Mouse (Mus musculus) heart, embryonic 14.5 days (tissue): ENCODE measurements around the gene Usp3. TPM values are rescaled to one million over a fixed set of nuclear protein-coding genes. Genes with fewer than 3 reads are reported as not detected.

Source experiments
- ATAC-seq: fragments of 200-750 bp; cut with Nextera tagmentation; 2 replicates; pipeline ENCODE4 v1.8.0; 2017; ENCODE audit warnings: low read depth, moderate TSS enrichment; ENCODE audit not compliant: insufficient number of reproducible peaks, insufficient read depth, low FRiP score
- H3K27ac ChIP-seq, 2 experiments: fragments of 200-500 bp in 1 of 2; fragments of 300-500 bp in 1 of 2; sonication (generic) in 1 of 2; replicated peaks in 1 of 2; 2 replicates each; pipeline ENCODE4 v1.5.1; 2012 to 2014; ENCODE audit warnings: low read depth in 2 of 2, low read length in 2 of 2, control low read depth in 1 of 2, mild to moderate bottlenecking in 1 of 2, mixed read lengths in 1 of 2; ENCODE audit not compliant: control insufficient read depth in 1 of 2, insufficient read depth in 1 of 2
- H3K27me3 ChIP-seq: fragments of 300-500 bp; sonication (generic); 2 replicates; pipeline ENCODE4 v1.6.1; 2014; ENCODE audit warnings: mild to moderate bottlenecking, low read length, control low read depth; ENCODE audit not compliant: control insufficient read depth, insufficient read depth
- H3K36me3 ChIP-seq: fragments of 300-500 bp; sonication (generic); 2 replicates; pipeline ENCODE4 v1.6.1; 2014; ENCODE audit warnings: mild to moderate bottlenecking, control low read depth, low read length, mixed read lengths; ENCODE audit not compliant: control insufficient read depth, insufficient read depth
- H3K4me1 ChIP-seq, 2 experiments: fragments of 200-500 bp in 1 of 2; fragments of 300-500 bp in 1 of 2; sonication (generic) in 1 of 2; 2 replicates each; pipeline ENCODE4 v1.6.1; 2012 to 2014; ENCODE audit warnings: low read length in 2 of 2, control low read depth in 1 of 2, mixed read lengths in 1 of 2; ENCODE audit not compliant: control insufficient read depth in 2 of 2, insufficient read depth in 2 of 2
- H3K4me2 ChIP-seq: fragments of 300-500 bp; sonication (generic); 2 replicates; pipeline ENCODE4 v1.6.1; 2014; ENCODE audit warnings: mild to moderate bottlenecking, low read length
- H3K4me3 ChIP-seq, 2 experiments: fragments of 200-500 bp in 1 of 2; fragments of 300-500 bp in 1 of 2; sonication (generic) in 1 of 2; 2 replicates each; pipeline ENCODE4 v1.5.1; 2012 to 2014; ENCODE audit warnings: low read length in 2 of 2, mild to moderate bottlenecking in 2 of 2, control low read depth in 1 of 2, low read depth in 1 of 2, moderate library complexity in 1 of 2; ENCODE audit not compliant: control insufficient read depth in 1 of 2, insufficient read depth in 1 of 2
- H3K9ac ChIP-seq: fragments of 300-500 bp; sonication (generic); 2 replicates; pipeline ENCODE4 v1.6.1; 2014; ENCODE audit warnings: mild to moderate bottlenecking, low read length
- H3K9me3 ChIP-seq: fragments of 300-500 bp; sonication (generic); 2 replicates; pipeline ENCODE4 v1.6.1; 2016; ENCODE audit warnings: low read length, control low read depth; ENCODE audit not compliant: control insufficient read depth
- WGBS: fragments of 180-500 bp; shearing (Covaris S2); extraction: QIAGEN DNeasy Blood & Tissue Kit; methylation state at CpG from one replicate; pipeline ENCODE4 v1.1.7; 2014; 5-methylcytosine and 5-hydroxymethylcytosine counted together
- polyA plus RNA-seq: library from polyadenylated mRNA; unstranded; fragments of >200 nt; fragmentation: Nextera tagmentation; extraction: Ambion mirVana; gene quantifications from 2 replicates; pipeline ENCODE4 v1.2.1, GENCODE M21; 2014

The Usp3 gene
- polyA plus RNA-seq, 1 experiment from 2014 or later: 51.7 TPM

GRCm38 (mm10) chr9:66493992-66494391 lies 99.0 kb downstream of the Usp3 start:
- no peaks in the 10 kb centered on the region for H3K27me3 ChIP-seq
- no peaks in the 10 kb centered on the region for H3K9me3 ChIP-seq
- no peak overlapping the region for H3K27ac ChIP-seq
- H3K36me3 ChIP-seq: peaks cover 94% of the 10 kb centered on the region
- H3K4me1 ChIP-seq: no peaks in the 10 kb centered on the region
- ATAC-seq: no peak
- no peak overlapping the region for H3K9ac ChIP-seq
- H3K4me3 ChIP-seq: no peak overlapping the region
- H3K4me2 ChIP-seq: no peak overlapping the region

GRCm38 (mm10) chr9:66492361-66492760 lies 100.6 kb downstream of the Usp3 start:
- no peak for ATAC-seq
- H3K36me3 ChIP-seq: peaks cover 93% of the 10 kb centered on the region

GRCm38 (mm10) chr9:66488786-66489185 lies 104.2 kb downstream of the Usp3 start:
- H3K4me1 ChIP-seq: no peaks in the 10 kb centered on the region
- no peak overlapping the region for H3K9ac ChIP-seq
- H3K27me3 ChIP-seq: no peaks in the 10 kb centered on the region
- H3K4me2 ChIP-seq: no peak overlapping the region
- peaks cover 94% of the 10 kb centered on the region for H3K36me3 ChIP-seq
- H3K9me3 ChIP-seq: no peaks in the 10 kb centered on the region
- no peak for ATAC-seq
- H3K4me3 ChIP-seq: no peak overlapping the region
- H3K27ac ChIP-seq: no peak overlapping the region

More at GRCm38 (mm10) chr9:66492361-66492760, 100.6 kb downstream of the Usp3 start:
- H3K9ac ChIP-seq: no peak overlapping the region
- no peaks in the 10 kb centered on the region for H3K9me3 ChIP-seq
- no peaks in the 10 kb centered on the region for H3K27me3 ChIP-seq
- H3K27ac ChIP-seq: no peak overlapping the region
- no peaks in the 10 kb centered on the region for H3K4me1 ChIP-seq
- no peak overlapping the region for H3K4me2 ChIP-seq
- 81% methylated on average over 1 of the region's 1 CpGs for WGBS
- no peak overlapping the region for H3K4me3 ChIP-seq

GRCm38 (mm10) chr9:66483429-66483828 lies 109.5 kb downstream of the Usp3 start:
- Histone ChIP-seq H3K4me1 (no peaks in the 10 kb centered on the region), H3K9me3 (no peaks in the 10 kb centered on the region), H3K36me3 (peaks cover 87% of the 10 kb centered on the region), H3K4me3 (no peak overlapping the region), H3K4me2 (no peak overlapping the region), H3K9ac (no peak overlapping the region), H3K27ac (no peak overlapping the region), H3K27me3 (no peaks in the 10 kb centered on the region)
- 65% methylated on average over 3 of the region's 3 CpGs for WGBS
- no peak for ATAC-seq

- Histone ChIP-seq H3K4me3 (no peak overlapping the region), H3K9me3 (no peaks in the 10 kb centered on the region), H3K27me3 (no peaks in the 10 kb centered on the region), H3K4me1 (no peaks in the 10 kb centered on the region), H3K4me2 (no peak overlapping the region), H3K27ac (no peak overlapping the region), H3K9ac (no peak overlapping the region), H3K36me3 (peaks cover 81% of the 10 kb centered on the region)
- ATAC-seq: no peak
- WGBS: 78% methylated on average over 2 of the region's 2 CpGs
Observed at GRCm38 (mm10) chr9:66477785-66478184, 115.2 kb downstream of the Usp3 start.

GRCm38 (mm10) chr9:66465087-66465486 lies 127.9 kb downstream of the Usp3 start:
- H3K9ac ChIP-seq: no peak overlapping the region
- no peaks in the 10 kb centered on the region for H3K9me3 ChIP-seq
- H3K27ac ChIP-seq: no peak overlapping the region
- no peak overlapping the region for H3K4me3 ChIP-seq
- no peak overlapping the region for H3K4me2 ChIP-seq
- no peak for ATAC-seq
- WGBS: 60% methylated on average over 4 of the region's 4 CpGs
- H3K36me3 ChIP-seq: peaks cover 77% of the 10 kb centered on the region
- H3K27me3 ChIP-seq: no peaks in the 10 kb centered on the region
- no peaks in the 10 kb centered on the region for H3K4me1 ChIP-seq

Other genes with a start within 250 kb of the Usp3 start
- 22.7 and 23.1 TPM in 2 replicates for gene Herc1, start 242.7 kb downstream of the Usp3 start, polyA plus RNA-seq
- 78.6 and 81.6 TPM in 2 replicates for gene Fbxl22, start 78.5 kb downstream of the Usp3 start, polyA plus RNA-seq
- gene Car12, start 120.5 kb upstream of the Usp3 start, polyA plus RNA-seq: 0.26 and 0.42 TPM in 2 replicates
- 9.1 and 11.0 TPM in 2 replicates for gene Aph1b, start 202.3 kb upstream of the Usp3 start, polyA plus RNA-seq
- 0.46 and 0.57 TPM in 2 replicates for gene Gm10647, start 203.9 kb upstream of the Usp3 start, polyA plus RNA-seq
- gene Aph1c, start 241.6 kb upstream of the Usp3 start, polyA plus RNA-seq: 2.1 and 4.5 TPM in 2 replicates